Mouse (Mus musculus): ENCODE results near the gene Syk.

DNA sequence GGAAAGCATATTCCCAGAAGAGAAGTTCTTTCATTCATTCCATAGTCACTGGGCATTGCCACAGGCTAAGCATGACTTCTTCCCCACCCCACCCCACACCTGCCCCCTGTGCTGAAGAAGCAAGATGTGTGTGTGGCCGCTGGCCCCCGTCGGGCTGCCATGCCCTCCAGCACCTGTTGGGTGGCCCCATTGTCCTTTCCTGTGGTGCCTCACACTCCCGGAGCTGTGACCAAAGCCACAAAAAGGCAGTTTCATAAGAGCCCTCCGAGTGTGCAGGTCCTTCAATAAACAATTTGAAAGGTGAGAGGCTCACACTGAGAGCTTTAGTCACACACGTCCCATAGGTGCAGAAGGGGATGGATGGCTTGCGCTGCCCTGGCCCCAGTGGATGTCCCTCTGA lies 16.2 kb upstream of the Syk start:
- TF ChIP-seq CTCF (IDR thresholded peaks at IDR 0.05; ENCODE audit: borderline replicate concordance, control insufficient read depth, extremely low read depth, insufficient read depth, low read length, poor library complexity) (no peak), POLR2A (IDR thresholded peaks at IDR 0.05; ENCODE audit: control insufficient read depth, extremely low read depth, insufficient read depth, low read length, poor library complexity) (no peak)
